Mouse (Mus musculus): Measurements from ENCODE around the gene Svop. TPM values are rescaled to one million over a fixed set of nuclear protein-coding genes. Genes with fewer than 3 reads are reported as not detected.
A peak's percentile ranks its signal among the peaks of the same experiment; 100 is the strongest.

The Svop gene
- polyA plus RNA-seq, 1 experiment from 2014 or later, result 3.3 TPM

- no peak for ATAC-seq (replicated peaks; ENCODE audit: insufficient number of reproducible peaks, low FRiP score, low TSS enrichment, low read depth)
- WGBS, result 83% methylated on average over 9 of the region's 9 CpGs
Measured at GRCm38 (mm10) chr5:114067543-114067942, 23.8 kb downstream of the Svop start.

GRCm38 (mm10) chr5:114066601-114067000 lies 24.8 kb downstream of the Svop start:
- ATAC-seq (replicated peaks; ENCODE audit: insufficient number of reproducible peaks, low FRiP score, low TSS enrichment, low read depth) (no peak), DNase-seq (ENCODE audit: low spot score) (no peak)
- no peaks in the 10 kb centered on the region for H3K4me1 ChIP-seq (ENCODE audit: control insufficient read depth, insufficient read depth, low read length)
- WGBS, result 37% methylated on average over 6 of the region's 6 CpGs
- no peaks in the 10 kb centered on the region for H3K36me3 ChIP-seq (replicated peaks; ENCODE audit: control insufficient read depth, insufficient read depth, low read depth, low read length)
- no peak overlapping the region for H3K9ac ChIP-seq (replicated peaks; ENCODE audit: low read length)
- H3K4me2 ChIP-seq (ENCODE audit: low read depth, low read length), result no peak overlapping the region
- no peak overlapping the region for H3K4me3 ChIP-seq (ENCODE audit: low read depth, low read length)
- no peak overlapping the region for H3K27ac ChIP-seq (replicated peaks; ENCODE audit: low read depth, low read length)
- H3K9me3 ChIP-seq (replicated peaks; ENCODE audit: control insufficient read depth, low read length), result no peaks in the 10 kb centered on the region
- no peaks in the 10 kb centered on the region for H3K27me3 ChIP-seq (ENCODE audit: control insufficient read depth, insufficient read depth, low read length)

More at GRCm38 (mm10) chr5:114067543-114067942, 23.8 kb downstream of the Svop start:
- H3K9me3 ChIP-seq (replicated peaks; ENCODE audit: control insufficient read depth, low read length), result no peaks in the 10 kb centered on the region
- H3K27ac ChIP-seq (replicated peaks; ENCODE audit: low read depth, low read length), result no peak overlapping the region
- no peak overlapping the region for H3K4me2 ChIP-seq (ENCODE audit: low read depth, low read length)
- H3K4me1 ChIP-seq (ENCODE audit: control insufficient read depth, insufficient read depth, low read length), result no peaks in the 10 kb centered on the region
- H3K4me3 ChIP-seq (ENCODE audit: low read depth, low read length), result no peak overlapping the region
- H3K36me3 ChIP-seq (replicated peaks; ENCODE audit: control insufficient read depth, insufficient read depth, low read depth, low read length), result no peaks in the 10 kb centered on the region
- no peaks in the 10 kb centered on the region for H3K27me3 ChIP-seq (ENCODE audit: control insufficient read depth, insufficient read depth, low read length)
- DNase-seq (ENCODE audit: low spot score), result no peak
- H3K9ac ChIP-seq (replicated peaks; ENCODE audit: low read length), result no peak overlapping the region

- no peaks in the 10 kb centered on the region for H3K4me1 ChIP-seq (ENCODE audit: control insufficient read depth, insufficient read depth, low read length)
- 96% methylated on average over 6 of the region's 6 CpGs for WGBS
- no peak within 1 kb of the TSS for H3K9ac ChIP-seq (replicated peaks; ENCODE audit: low read length)
- no peaks in the 10 kb centered on the region for H3K9me3 ChIP-seq (replicated peaks; ENCODE audit: control insufficient read depth, low read length)
- H3K27ac ChIP-seq (replicated peaks; ENCODE audit: low read depth, low read length), result no peak within 1 kb of the TSS
- no peak within 1 kb of the TSS for H3K4me3 ChIP-seq (ENCODE audit: low read depth, low read length)
- DNase-seq (ENCODE audit: low spot score) (no peak), ATAC-seq (replicated peaks; ENCODE audit: insufficient number of reproducible peaks, low FRiP score, low TSS enrichment, low read depth) (no peak)
- no peaks in the 10 kb centered on the region for H3K36me3 ChIP-seq (replicated peaks; ENCODE audit: control insufficient read depth, insufficient read depth, low read depth, low read length)
- H3K4me2 ChIP-seq (ENCODE audit: low read depth, low read length), result no peak within 1 kb of the TSS
- H3K27me3 ChIP-seq (ENCODE audit: control insufficient read depth, insufficient read depth, low read length), result no peaks in the 10 kb centered on the region
Measured at GRCm38 (mm10) chr5:114065161-114065560, 26.2 kb downstream of the Svop start, which contains the start of gene Usp30. Gene Usp30 (plus strand): TSS chr5:114065461.

GRCm38 (mm10) chr5:114063958-114064357 lies 27.4 kb downstream of the Svop start:
- WGBS, result 67% methylated on average over 4 of the region's 4 CpGs
- Histone ChIP-seq H3K9ac (replicated peaks; ENCODE audit: low read length) (no peak overlapping the region), H3K4me3 (ENCODE audit: low read depth, low read length) (no peak overlapping the region), H3K27ac (replicated peaks; ENCODE audit: low read depth, low read length) (no peak overlapping the region), H3K9me3 (replicated peaks; ENCODE audit: control insufficient read depth, low read length) (no peaks in the 10 kb centered on the region), H3K4me2 (ENCODE audit: low read depth, low read length) (no peak overlapping the region), H3K36me3 (replicated peaks; ENCODE audit: control insufficient read depth, insufficient read depth, low read depth, low read length) (no peaks in the 10 kb centered on the region), H3K27me3 (ENCODE audit: control insufficient read depth, insufficient read depth, low read length) (no peaks in the 10 kb centered on the region), H3K4me1 (ENCODE audit: control insufficient read depth, insufficient read depth, low read length) (no peaks in the 10 kb centered on the region)
- DNase-seq (ENCODE audit: low spot score), result no peak
- ATAC-seq (replicated peaks; ENCODE audit: insufficient number of reproducible peaks, low FRiP score, low TSS enrichment, low read depth), result no peak

- ATAC-seq (replicated peaks; ENCODE audit: insufficient number of reproducible peaks, low FRiP score, low TSS enrichment, low read depth) (no peak), DNase-seq (ENCODE audit: low spot score) (no peak)
- no peaks in the 10 kb centered on the region for H3K27me3 ChIP-seq (ENCODE audit: control insufficient read depth, insufficient read depth, low read length)
- no peaks in the 10 kb centered on the region for H3K4me1 ChIP-seq (ENCODE audit: control insufficient read depth, insufficient read depth, low read length)
- H3K4me2 ChIP-seq (ENCODE audit: low read depth, low read length), result no peak overlapping the region
- H3K4me3 ChIP-seq (ENCODE audit: low read depth, low read length), result no peak overlapping the region
- H3K27ac ChIP-seq (replicated peaks; ENCODE audit: low read depth, low read length), result no peak overlapping the region
- H3K9me3 ChIP-seq (replicated peaks; ENCODE audit: control insufficient read depth, low read length), result no peaks in the 10 kb centered on the region
- WGBS, result 52% methylated on average over 7 of the region's 7 CpGs
- H3K36me3 ChIP-seq (replicated peaks; ENCODE audit: control insufficient read depth, insufficient read depth, low read depth, low read length), result no peaks in the 10 kb centered on the region
- H3K9ac ChIP-seq (replicated peaks; ENCODE audit: low read length), result no peak overlapping the region
Measured at GRCm38 (mm10) chr5:114061675-114062074, 29.7 kb downstream of the Svop start.

- Histone ChIP-seq H3K4me3 (ENCODE audit: low read depth, low read length) (no peak overlapping the region), H3K27me3 (ENCODE audit: control insufficient read depth, insufficient read depth, low read length) (no peaks in the 10 kb centered on the region), H3K4me1 (ENCODE audit: control insufficient read depth, insufficient read depth, low read length) (no peaks in the 10 kb centered on the region), H3K9me3 (replicated peaks; ENCODE audit: control insufficient read depth, low read length) (no peaks in the 10 kb centered on the region), H3K36me3 (replicated peaks; ENCODE audit: control insufficient read depth, insufficient read depth, low read depth, low read length) (no peaks in the 10 kb centered on the region), H3K9ac (replicated peaks; ENCODE audit: low read length) (no peak overlapping the region), H3K27ac (replicated peaks; ENCODE audit: low read depth, low read length) (no peak overlapping the region), H3K4me2 (ENCODE audit: low read depth, low read length) (no peak overlapping the region)
- 85% methylated on average over 9 of the region's 9 CpGs for WGBS
- DNase-seq (ENCODE audit: low spot score) (no peak), ATAC-seq (replicated peaks; ENCODE audit: insufficient number of reproducible peaks, low FRiP score, low TSS enrichment, low read depth) (no peak)
Measured at GRCm38 (mm10) chr5:114057129-114057731, 34.1 kb downstream of the Svop start.

GRCm38 (mm10) chr5:114052246-114052761 lies 39.1 kb downstream of the Svop start:
- Histone ChIP-seq H3K9me3 (replicated peaks; ENCODE audit: control insufficient read depth, low read length) (no peaks in the 10 kb centered on the region), H3K36me3 (replicated peaks; ENCODE audit: control insufficient read depth, insufficient read depth, low read depth, low read length) (no peaks in the 10 kb centered on the region), H3K4me1 (ENCODE audit: control insufficient read depth, insufficient read depth, low read length) (no peaks in the 10 kb centered on the region), H3K9ac (replicated peaks; ENCODE audit: low read length) (no peak overlapping the region; the same call in 1 of the 2 replicates), H3K27me3 (ENCODE audit: control insufficient read depth, insufficient read depth, low read length) (no peaks in the 10 kb centered on the region), H3K4me3 (ENCODE audit: low read depth, low read length) (no peak overlapping the region), H3K4me2 (ENCODE audit: low read depth, low read length) (peak overlapping the region; percentile 19; the same call in 1 of the 2 replicates), H3K27ac (replicated peaks; ENCODE audit: low read depth, low read length) (no peak overlapping the region)
- DNase-seq (ENCODE audit: low spot score) (peak; percentile 68), ATAC-seq (replicated peaks; ENCODE audit: insufficient number of reproducible peaks, low FRiP score, low TSS enrichment, low read depth) (no peak)
- 39% methylated on average over 9 of the region's 9 CpGs for WGBS

GRCm38 (mm10) chr5:114048731-114049308 lies 42.5 kb downstream of the Svop start:
- H3K9ac ChIP-seq (replicated peaks; ENCODE audit: low read length), result no peak overlapping the region
- H3K4me1 ChIP-seq (ENCODE audit: control insufficient read depth, insufficient read depth, low read length), result no peaks in the 10 kb centered on the region
- DNase-seq (ENCODE audit: low spot score) (no peak), ATAC-seq (replicated peaks; ENCODE audit: insufficient number of reproducible peaks, low FRiP score, low TSS enrichment, low read depth) (no peak)
- no peaks in the 10 kb centered on the region for H3K9me3 ChIP-seq (replicated peaks; ENCODE audit: control insufficient read depth, low read length)
- no peak overlapping the region for H3K4me2 ChIP-seq (ENCODE audit: low read depth, low read length)
- 60% methylated on average over 12 of the region's 12 CpGs for WGBS
- no peaks in the 10 kb centered on the region for H3K36me3 ChIP-seq (replicated peaks; ENCODE audit: control insufficient read depth, insufficient read depth, low read depth, low read length)
- H3K4me3 ChIP-seq (ENCODE audit: low read depth, low read length), result no peak overlapping the region
- H3K27me3 ChIP-seq (ENCODE audit: control insufficient read depth, insufficient read depth, low read length), result no peaks in the 10 kb centered on the region
- H3K27ac ChIP-seq (replicated peaks; ENCODE audit: low read depth, low read length), result no peak overlapping the region
